Mouse (Mus musculus) adrenal gland, adult 10 weeks (tissue): Measurements from ENCODE around the gene Il13ra1. TPM values are rescaled to one million over a fixed set of nuclear protein-coding genes. Genes with fewer than 3 reads are reported as not detected.

Experiments
- polyA plus RNA-seq: library from polyadenylated mRNA; stranded (reverse); fragments of 350-450 nt; fragmentation: Illumina TruSeq; extraction: RNeasy Lipid Tissue Mini Kit (QIAGEN cat#74804); gene quantifications from one replicate; pipeline ENCODE4 v1.2.3, GENCODE M21; 2014; ENCODE audit warnings: low read depth, low replicate concordance

Gene Il13ra1
- polyA plus RNA-seq: 62.2 TPM

GRCm38 (mm10) chrX:36111622-36112421 lies at the start of gene Il13ra1:
Gene Il13ra1 (plus strand): TSS chrX:36112110.

GRCm38 (mm10) chrX:36195736-36196525 lies 84.0 kb downstream of the Il13ra1 start, which contains the start of gene Zcchc12:
Gene Zcchc12 (plus strand): TSS chrX:36195904.

Other genes with a start within 250 kb of the Il13ra1 start
- 20.1 TPM for gene Dock11, start 223.3 kb upstream of the Il13ra1 start, polyA plus RNA-seq
- gene Zcchc12, start 83.8 kb downstream of the Il13ra1 start, polyA plus RNA-seq: 4.3 TPM
- gene Lonrf3, start 216.2 kb downstream of the Il13ra1 start, polyA plus RNA-seq: 6.9 TPM